Mouse (Mus musculus): ENCODE results near the gene Haao.

The Haao gene

DNA sequence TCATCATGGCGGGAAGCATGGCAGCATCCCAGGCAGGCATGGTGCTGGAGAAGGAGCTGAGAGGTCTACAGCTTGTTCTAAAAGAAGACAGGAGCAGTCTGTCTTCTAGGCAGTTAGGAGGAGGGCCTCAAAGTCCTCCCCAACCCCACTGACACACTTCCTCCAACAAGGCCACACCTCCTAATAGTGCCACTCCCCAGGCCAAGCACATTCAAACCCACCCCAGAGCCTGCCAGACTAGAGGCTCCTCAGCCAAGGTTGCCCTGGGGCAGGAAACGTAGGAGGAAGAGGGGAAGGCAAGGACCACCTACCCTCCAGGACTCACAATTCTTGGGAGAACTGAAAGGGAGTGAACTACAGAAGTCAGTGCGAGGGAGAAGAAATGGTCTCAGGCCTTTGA, at the start of gene Haao:
TSS of gene Haao (minus strand) at position 149 of the 400 bp plus-strand sequence.
- peak in 1 of 2 experiments; percentile 50 for DNase-seq (ENCODE audit: low spot score in 2 of 2)

DNA sequence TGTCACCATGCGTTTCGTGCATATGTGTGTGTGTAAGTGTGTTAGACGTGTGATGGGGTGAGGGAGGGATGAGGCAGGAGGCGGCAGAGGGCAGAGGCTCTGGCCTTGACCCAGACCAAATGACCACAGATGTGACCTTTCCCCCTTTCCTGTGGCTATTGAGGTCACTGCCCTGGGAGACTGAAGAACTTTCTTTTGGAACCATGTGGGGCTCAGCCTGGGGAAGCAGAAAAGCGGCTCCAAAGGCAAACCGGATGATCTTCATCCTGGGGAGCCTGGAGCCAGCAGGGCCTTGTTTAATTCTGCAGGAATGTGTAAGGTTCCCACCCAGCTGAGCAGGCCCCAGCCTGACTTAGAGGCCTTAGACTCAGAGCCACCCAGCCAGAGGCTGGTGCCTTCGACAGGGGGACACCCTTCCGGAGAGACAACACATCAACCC, 49.6 kb upstream of the Haao start:
- no peak for DNase-seq (ENCODE audit: low spot score in 2 of 2)

- no peak for DNase-seq (ENCODE audit: low spot score in 2 of 2)
These were observed 49.0 kb upstream of the Haao start for GRCm38 (mm10) chr17:83896723-83897122.

DNA sequence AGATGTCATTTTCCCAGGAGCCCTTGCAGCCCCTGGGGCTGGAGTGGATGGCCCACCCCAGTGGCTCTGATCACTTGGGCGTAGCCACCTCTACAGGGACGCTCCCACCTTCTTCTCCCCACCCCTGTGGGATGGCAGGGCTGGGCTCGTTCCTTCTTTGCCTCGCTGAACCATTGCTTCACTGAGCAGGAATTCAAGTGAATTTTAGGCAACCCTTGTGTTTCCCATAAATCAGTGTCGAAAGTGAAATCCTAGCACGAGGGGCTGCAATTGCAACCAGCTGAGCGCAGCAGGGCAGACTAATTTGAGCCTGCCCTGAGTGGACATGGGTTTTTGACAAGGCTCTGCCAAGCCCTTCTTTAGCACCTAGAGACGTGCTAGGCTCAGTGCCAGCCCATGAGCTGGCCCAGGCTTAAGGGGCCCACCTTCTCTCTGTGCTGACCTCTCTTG, 47.6 kb upstream of the Haao start:
- DNase-seq (ENCODE audit: low spot score in 2 of 2): no peak

GRCm38 (mm10) chr17:83893134-83893533, 45.4 kb upstream of the Haao start:
- no peak for DNase-seq (ENCODE audit: low spot score in 2 of 2)

DNA sequence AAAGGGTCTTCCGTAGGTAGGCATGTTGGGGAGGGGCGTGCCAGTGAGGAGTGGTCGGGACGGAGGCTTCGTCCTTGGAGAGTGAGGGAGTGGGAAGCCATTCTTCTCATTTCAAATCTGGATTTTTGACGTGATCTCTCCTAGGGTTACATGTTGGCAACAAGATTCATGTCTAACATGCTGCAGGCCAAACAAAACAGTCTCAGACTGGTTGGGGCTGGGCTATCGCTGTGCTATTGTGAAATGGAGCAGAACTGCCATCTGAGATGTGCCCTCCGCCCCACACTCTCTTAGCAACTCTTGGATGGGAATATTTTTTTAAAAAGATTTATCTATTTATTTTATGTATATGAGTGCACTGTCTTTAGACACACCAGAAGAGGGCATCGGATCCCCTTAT, 44.1 kb upstream of the Haao start:
- DNase-seq (ENCODE audit: low spot score in 2 of 2): no peak

GRCm38 (mm10) chr17:83890373-83890696, 42.6 kb upstream of the Haao start:
- no peak for DNase-seq (ENCODE audit: low spot score in 2 of 2)

GRCm38 (mm10) chr17:83889691-83890372, 42.1 kb upstream of the Haao start:
- no peak for DNase-seq (ENCODE audit: low spot score in 2 of 2)

DNA sequence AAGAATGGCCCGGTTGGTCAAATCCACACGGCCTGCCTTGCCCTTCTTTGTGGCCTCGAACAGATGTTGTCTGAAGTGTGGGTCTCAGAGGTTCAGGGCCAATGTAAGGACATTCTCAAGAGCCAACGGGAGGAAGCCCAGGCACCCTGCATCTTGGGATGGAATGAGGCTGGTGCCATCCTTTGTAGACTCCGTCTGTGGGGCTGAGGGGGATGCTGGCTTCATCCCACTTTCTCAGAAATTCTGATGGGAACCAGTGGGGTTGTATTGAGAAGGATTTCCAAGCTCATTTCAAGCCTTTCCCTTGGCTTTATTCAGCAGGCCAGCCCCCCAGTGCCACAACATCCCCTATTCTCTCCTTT, 41.5 kb upstream of the Haao start:
- DNase-seq (ENCODE audit: low spot score in 2 of 2): no peak

- DNase-seq (ENCODE audit: low spot score in 2 of 2): no peak
These were observed 39.5 kb upstream of the Haao start for GRCm38 (mm10) chr17:83887241-83887640.

DNA sequence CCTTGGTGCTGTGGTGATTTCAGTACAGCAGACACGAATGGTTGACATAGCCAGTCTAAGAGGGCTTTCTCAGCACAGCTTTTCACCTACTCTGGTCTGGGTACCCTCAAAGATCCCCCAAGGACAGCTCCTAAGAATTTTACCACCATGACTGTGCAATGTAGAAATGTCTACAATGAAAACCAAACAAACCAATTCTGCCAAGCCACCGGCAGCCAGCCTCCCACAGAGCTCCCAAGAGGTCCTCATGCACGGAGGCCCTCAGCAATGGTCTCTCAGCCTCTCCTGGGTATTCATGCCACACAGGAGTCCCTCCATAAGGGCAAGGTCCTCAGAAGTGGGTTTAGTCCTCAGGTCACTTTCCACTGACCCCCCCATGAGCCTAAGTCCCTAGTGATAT, 38.6 kb upstream of the Haao start:
- DNase-seq (ENCODE audit: low spot score in 2 of 2): no peak

- no peak for DNase-seq (ENCODE audit: low spot score in 2 of 2)
These were observed 38.0 kb upstream of the Haao start for GRCm38 (mm10) chr17:83885750-83886149.

GRCm38 (mm10) chr17:83885021-83885582, 37.3 kb upstream of the Haao start:
- no peak for DNase-seq (ENCODE audit: low spot score in 2 of 2)

GRCm38 (mm10) chr17:83882788-83883187, 35.0 kb upstream of the Haao start:
- DNase-seq (ENCODE audit: low spot score in 2 of 2): no peak

GRCm38 (mm10) chr17:83881071-83881470, 33.3 kb upstream of the Haao start:
- DNase-seq (ENCODE audit: low spot score in 2 of 2): no peak

DNA sequence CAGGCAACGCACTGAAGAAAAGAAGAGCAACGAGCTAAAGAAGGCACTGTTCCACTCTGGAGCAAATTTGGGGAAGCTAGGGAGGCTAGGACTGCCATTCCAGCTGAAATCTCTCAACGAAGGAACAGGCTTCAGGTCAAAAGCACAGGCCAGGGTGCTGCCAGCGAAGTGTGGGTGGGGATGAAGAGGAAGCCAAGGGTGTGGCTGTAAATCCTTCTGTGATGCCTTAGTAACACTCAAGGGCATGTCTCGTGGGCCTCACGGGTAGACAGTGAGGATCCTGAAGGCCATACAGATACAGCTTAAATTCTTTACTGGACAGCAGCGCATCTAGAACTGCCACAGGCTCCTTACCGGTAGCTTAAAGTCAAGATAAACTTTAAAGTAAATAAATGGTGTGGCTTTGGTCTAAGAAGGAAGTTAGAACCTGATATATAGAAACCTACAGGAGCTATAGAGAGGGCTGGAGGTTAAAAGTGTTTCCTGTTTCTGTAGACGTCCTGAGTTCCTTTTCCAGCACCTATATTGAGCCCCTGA, 32.5 kb upstream of the Haao start:
- DNase-seq (ENCODE audit: low spot score in 2 of 2): no peak

DNA sequence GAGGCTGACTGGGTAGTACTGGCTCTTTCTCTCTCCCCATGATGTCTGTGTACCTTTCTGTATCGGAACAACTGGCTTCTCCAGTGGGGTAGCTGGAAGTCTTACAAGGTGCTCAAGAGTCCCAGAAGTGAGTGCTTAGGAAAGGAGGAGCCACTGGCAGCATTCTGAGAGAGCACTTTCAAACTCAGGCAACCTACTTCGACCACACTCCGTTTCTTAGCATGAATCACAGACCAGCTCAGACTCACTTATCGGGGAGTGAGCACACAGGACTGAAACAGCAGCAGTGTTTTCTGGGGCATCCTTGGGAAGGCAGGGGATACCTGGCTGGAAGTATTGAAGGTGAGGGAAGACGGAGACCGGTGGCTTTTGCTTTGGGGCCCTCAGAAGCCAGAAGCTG, 31.9 kb upstream of the Haao start:
- DNase-seq (ENCODE audit: low spot score in 2 of 2): no peak

- no peak for DNase-seq (ENCODE audit: low spot score in 2 of 2)
These were observed 26.8 kb upstream of the Haao start for GRCm38 (mm10) chr17:83874610-83875009.

GRCm38 (mm10) chr17:83873363-83874141, 25.8 kb upstream of the Haao start:
- DNase-seq (ENCODE audit: low spot score in 2 of 2): no peak

GRCm38 (mm10) chr17:83872806-83873348, 25.1 kb upstream of the Haao start:
- peak; percentile 53 to 67 for DNase-seq (ENCODE audit: low spot score in 2 of 2)

DNA sequence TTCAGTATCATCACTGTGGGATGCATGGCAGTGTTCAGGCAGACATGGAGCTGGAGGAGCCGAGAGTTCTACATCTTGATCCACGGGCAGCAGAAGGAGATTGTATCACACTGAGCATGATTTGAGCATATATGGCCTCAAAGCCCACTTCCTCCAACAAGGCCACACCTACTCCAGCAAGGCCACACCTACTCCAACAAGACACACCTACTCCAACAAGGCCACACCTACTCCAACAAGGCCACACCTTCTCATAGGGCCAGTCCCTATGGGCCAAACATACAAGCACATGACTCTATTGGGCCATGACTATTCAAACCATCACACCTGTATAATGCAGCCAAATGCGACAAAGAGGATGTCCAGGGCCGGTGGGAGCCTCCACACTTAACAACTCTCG, 23.6 kb upstream of the Haao start:
- no peak for DNase-seq (ENCODE audit: low spot score in 2 of 2)

GRCm38 (mm10) chr17:83870385-83870784, 22.6 kb upstream of the Haao start:
- no peak for DNase-seq (ENCODE audit: low spot score in 2 of 2)

- DNase-seq (ENCODE audit: low spot score in 2 of 2): no peak
These were observed 18.8 kb upstream of the Haao start for GRCm38 (mm10) chr17:83866582-83866981.
